In genomic region chr9:110322972-110323371, GRCm38 (mm10) we compare ENCODE assay signal across 15 mouse cellular contexts.
"Had no signal": no experiment of that assay in that cellular context is flagged by ENCODE, and none has a peak within 500 bp of the region (broad histone marks: within the 10 kb centered on the region; RNA-seq: fewer than 3 reads in every experiment).

No protein-coding gene starts in this region.

- DNase-seq: gastrocnemius, adult 2 months; gastrocnemius, postnatal 10 days; gastrocnemius, postnatal 25 days; heart, adult 2 months; heart, postnatal 14 days; heart, postnatal 36 days; kidney, adult 18-20 months; kidney, adult 8-10 months; kidney, postnatal 10 days; kidney, postnatal 25 days; kidney, postnatal 4 days; left cerebral cortex, postnatal 4 days; liver; liver, embryonic 13.5 days; liver, postnatal 0 days had no signal
